Mouse (Mus musculus) kidney, postnatal 0 days (tissue): ENCODE data around the gene Mycbpap. TPM values are rescaled to one million over a fixed set of nuclear protein-coding genes. Genes with fewer than 3 reads are reported as not detected.

Source experiments
- ATAC-seq: fragments of 200-750 bp; cut with Nextera tagmentation; replicated peaks from 2 replicates; pipeline ENCODE4 v1.8.0; 2017; ENCODE audit warnings: low read depth, moderate number of reproducible peaks, moderate TSS enrichment, moderate library complexity; ENCODE audit not compliant: low FRiP score
- DNase-seq: peaks from one replicate; pipeline ENCODE4 v3.0.0-alpha.2; 2016; ENCODE audit warnings: low spot score
- H3K27ac ChIP-seq: fragments of 300-500 bp; sonication (generic); 2 replicates; pipeline ENCODE4 v1.5.1; 2014; ENCODE audit warnings: mild to moderate bottlenecking
- H3K27me3 ChIP-seq: fragments of 300-500 bp; sonication (generic); 2 replicates; pipeline ENCODE4 v1.6.1; 2014; ENCODE audit warnings: low read length, mixed read lengths; ENCODE audit not compliant: insufficient read depth
- H3K36me3 ChIP-seq: fragments of 300-500 bp; sonication (generic); 2 replicates; pipeline ENCODE4 v1.6.1; 2014; ENCODE audit warnings: low read length, mixed read lengths; ENCODE audit not compliant: insufficient read depth
- H3K4me1 ChIP-seq: fragments of 300-500 bp; sonication (generic); replicated peaks from 2 replicates; pipeline ENCODE4 v1.6.1; 2014; ENCODE audit warnings: antibody characterized with exemption, low read length, mixed read lengths; ENCODE audit not compliant: insufficient read depth
- H3K4me2 ChIP-seq: fragments of 300-500 bp; sonication (generic); 2 replicates; pipeline ENCODE4 v1.6.1; 2014; ENCODE audit warnings: mild to moderate bottlenecking, low read length, moderate library complexity, mixed read lengths
- H3K4me3 ChIP-seq: fragments of 300-500 bp; sonication (generic); replicated peaks from 2 replicates; pipeline ENCODE4 v1.5.1; 2014; ENCODE audit warnings: low read depth, low read length
- H3K9ac ChIP-seq: fragments of 300-500 bp; sonication (generic); 2 replicates; pipeline ENCODE4 v1.6.1; 2014; ENCODE audit warnings: low read depth, low read length
- H3K9me3 ChIP-seq: fragments of 300-500 bp; sonication (generic); replicated peaks from 2 replicates; pipeline ENCODE4 v1.6.1; 2016; ENCODE audit warnings: low read length, inconsistent platforms, mixed read lengths
- CTCF ChIP-seq: IDR thresholded peaks from 2 replicates; pipeline ENCODE4 v1.5.1; 2016; ENCODE audit warnings: antibody characterized with exemption, low read depth, mild to moderate bottlenecking, moderate library complexity
- WGBS: fragments of 180-500 bp; shearing (Covaris S2); extraction: QIAGEN DNeasy Blood & Tissue Kit; methylation state at CpG from one replicate; pipeline ENCODE4 v1.1.7; 2014; 5-methylcytosine and 5-hydroxymethylcytosine counted together
- polyA plus RNA-seq: library from polyadenylated mRNA; unstranded; fragments of >200 nt; fragmentation: Nextera tagmentation; extraction: Ambion mirVana; gene quantifications from 2 replicates; pipeline ENCODE4 v1.2.1, GENCODE M21; 2015

Gene Mycbpap
- polyA plus RNA-seq, 1 experiment from 2014 or later: 3.2 TPM

DNA sequence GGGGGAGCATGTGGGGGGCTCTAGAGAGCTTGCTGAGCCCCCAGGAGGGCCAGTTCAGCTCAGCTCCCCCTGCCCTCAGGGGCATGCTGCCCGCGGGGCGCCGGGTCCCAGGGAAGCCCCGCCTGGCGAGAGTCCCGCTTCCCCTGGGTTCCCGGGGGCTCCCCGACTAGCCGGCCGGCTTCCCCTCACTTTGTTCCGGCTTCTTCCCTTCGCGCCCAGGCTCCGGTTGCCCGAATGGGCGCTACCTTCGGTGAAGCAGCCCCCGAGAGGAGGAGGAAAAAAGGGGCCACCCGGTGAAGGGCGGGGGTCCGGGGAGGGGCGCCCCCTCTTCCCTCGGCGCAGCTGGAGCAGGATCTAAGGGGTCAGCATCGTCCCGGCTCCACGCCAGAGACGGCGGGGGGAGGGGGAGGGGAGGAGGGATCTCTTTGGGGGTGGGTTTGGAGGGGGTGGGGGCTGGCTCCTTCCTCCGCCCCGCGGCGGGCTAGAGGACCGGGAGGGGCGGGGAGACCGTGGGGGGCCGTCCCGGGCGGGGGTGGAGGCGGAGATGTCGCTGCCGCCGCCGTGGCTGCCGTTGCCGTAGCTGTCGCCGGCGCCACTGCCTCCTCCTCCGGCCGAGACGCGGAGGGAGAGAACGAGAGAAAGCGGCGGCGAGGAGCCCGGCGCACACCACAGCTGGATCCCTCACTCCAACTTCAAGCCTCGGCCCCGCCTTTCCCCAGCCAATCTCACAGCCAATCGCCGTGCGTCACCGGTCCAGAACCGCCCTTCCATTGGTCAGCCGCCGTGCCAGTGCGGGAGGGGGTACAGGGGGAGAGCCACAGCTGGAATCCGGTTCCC lies 47.6 kb downstream of the Mycbpap start, which contains the start of gene Cacna1g:
Gene Cacna1g, minus strand, starts transcription at position 492 of the 837 bp plus-strand sequence.
- DNase-seq (peak; percentile 96), ATAC-seq (peak; percentile 84)
- H3K4me3 ChIP-seq: peak within 1 kb of the TSS; percentile 74
- peak within 1 kb of the TSS; percentile 86 for H3K4me2 ChIP-seq
- peak within 1 kb of the TSS; percentile 71 for H3K9ac ChIP-seq
- H3K9me3 ChIP-seq: no peaks in the 10 kb centered on the region
- H3K27me3 ChIP-seq: 0 out of 2 replicates have a peak, but pooled peaks cover 3% of the 10 kb centered on the region
- peaks cover 29% of the 10 kb centered on the region for H3K4me1 ChIP-seq
- no peaks in the 10 kb centered on the region for H3K36me3 ChIP-seq
- no peak for TF ChIP-seq CTCF
- under 1% methylated on average over 40 of the region's 71 CpGs for WGBS
- 0 out of 2 replicates have a peak within 1 kb of the TSS, but pooled peaks have one; percentile 64 for H3K27ac ChIP-seq

DNA sequence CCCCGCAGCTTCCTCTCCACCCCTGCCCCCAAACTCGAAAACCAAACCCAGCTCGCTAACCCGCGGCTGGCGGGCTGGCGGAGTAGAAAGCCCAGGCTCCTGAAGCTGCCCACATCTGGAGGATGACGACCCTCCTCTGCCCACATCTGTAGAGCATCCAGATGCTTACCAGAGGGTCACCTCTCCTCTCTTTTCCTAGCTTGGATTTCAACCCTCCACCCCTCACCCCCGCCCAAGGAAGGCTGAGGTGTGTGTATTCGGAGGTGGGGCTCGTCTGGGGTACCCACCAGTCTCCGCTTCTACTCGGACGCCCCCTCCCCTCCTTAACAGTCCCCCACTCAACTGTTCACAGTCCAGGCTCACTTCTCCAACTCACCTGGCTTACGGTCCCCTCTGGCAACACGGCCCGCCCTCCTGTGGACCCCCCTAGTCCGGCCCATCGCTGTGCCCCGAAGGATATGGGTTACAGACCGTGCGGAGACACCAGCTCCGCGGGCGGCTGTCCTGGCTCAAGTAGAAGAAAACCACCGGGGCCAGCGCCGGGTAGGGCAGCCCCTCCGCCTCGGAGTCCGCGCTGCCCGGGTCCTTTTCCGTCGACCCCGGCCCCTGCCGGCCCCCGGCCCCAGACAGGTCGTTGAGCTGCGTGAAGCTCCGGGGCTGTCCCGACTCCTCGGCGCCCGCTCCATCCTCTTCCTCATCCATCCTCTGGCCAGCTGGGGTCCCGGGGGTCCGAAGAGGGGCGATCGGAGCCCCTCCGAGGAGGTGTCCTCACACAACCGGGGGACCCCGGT lies 48.4 kb downstream of the Mycbpap start:
- Histone ChIP-seq H3K9ac (peak overlapping the region; percentile 71), H3K36me3 (no peaks in the 10 kb centered on the region), H3K27ac (0 out of 2 replicates have a peak overlapping the region, but pooled peaks have one; percentile 64), H3K27me3 (0 out of 2 replicates have a peak, but pooled peaks cover 3% of the 10 kb centered on the region), H3K4me1 (peaks cover 31% of the 10 kb centered on the region), H3K4me3 (peak overlapping the region; percentile 74), H3K9me3 (no peaks in the 10 kb centered on the region), H3K4me2 (peak overlapping the region; percentile 86)
- TF ChIP-seq CTCF: no peak
- WGBS: 1% methylated on average over 37 of the region's 52 CpGs
- DNase-seq: no peak
- 0 out of 2 replicates have a peak, but pooled peaks have one; percentile 6 for ATAC-seq

DNA sequence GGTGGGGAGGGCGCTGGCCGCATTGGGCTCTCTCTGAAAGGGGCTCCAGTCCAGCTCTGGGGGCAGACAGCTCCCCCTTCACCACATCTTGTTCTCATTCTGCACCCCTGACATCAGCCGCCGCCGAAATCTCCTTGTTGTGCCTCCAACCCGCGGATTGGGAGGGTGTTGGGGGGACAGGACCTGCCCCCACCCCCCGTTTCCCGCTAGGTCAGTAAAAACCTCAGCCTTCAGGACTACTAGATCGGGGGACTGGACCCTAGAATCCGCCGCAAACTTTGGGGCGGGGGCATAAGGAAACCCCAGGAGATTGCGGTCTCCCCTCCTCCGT lies 49.0 kb downstream of the Mycbpap start:
- Histone ChIP-seq H3K9me3 (no peaks in the 10 kb centered on the region), H3K36me3 (no peaks in the 10 kb centered on the region), H3K27me3 (0 out of 2 replicates have a peak, but pooled peaks cover 3% of the 10 kb centered on the region), H3K9ac (peak overlapping the region; percentile 71; the same call in 1 of the 2 replicates), H3K4me3 (peak overlapping the region; percentile 74), H3K27ac (no peak overlapping the region), H3K4me1 (peaks cover 35% of the 10 kb centered on the region), H3K4me2 (peak overlapping the region; percentile 86)
- TF ChIP-seq CTCF: no peak
- WGBS: 0% methylated on average over 15 of the region's 15 CpGs
- DNase-seq: no peak
- no peak for ATAC-seq

DNA sequence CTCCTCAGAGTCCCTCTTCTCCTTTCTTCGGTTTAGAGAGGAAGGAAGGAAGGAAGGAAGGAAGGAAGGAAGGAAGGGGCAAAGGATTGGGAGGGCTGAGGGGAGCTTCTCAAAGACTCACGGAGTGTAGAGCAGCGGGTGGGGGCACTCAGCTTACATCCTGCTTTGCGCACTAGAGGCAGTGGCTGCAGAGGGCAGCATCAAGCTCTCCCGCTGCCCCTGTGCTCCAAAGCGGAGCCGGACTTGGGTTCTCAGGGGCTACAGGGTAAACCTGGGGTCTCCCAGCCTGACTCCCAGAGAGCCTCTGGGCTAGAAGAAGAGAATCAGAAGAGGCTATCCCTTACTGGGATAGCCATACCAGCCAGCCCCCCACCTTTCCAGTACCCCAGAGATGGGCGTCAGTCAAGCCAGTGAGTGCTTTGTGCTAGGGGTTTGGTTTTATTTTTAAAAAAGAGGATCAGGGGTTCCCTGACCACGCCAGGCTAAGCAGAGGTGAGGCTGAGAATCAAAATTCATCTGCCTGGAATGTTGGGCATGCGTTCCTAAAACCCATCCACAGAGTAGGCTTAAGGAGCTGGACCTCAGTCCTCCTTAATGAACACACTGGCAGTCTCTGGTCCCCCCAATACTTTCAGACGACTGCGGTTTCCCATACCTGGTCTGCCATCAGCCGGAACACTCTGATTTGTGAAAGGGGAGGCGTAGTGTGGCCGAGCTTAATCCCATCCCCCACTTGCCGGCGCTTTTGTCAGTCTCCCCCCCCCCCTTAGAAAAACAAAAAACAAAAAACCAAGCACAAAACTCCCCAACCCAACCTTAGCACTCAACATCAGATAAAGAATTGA lies 49.6 kb downstream of the Mycbpap start:
- no peaks in the 10 kb centered on the region for H3K36me3 ChIP-seq
- 0 out of 2 replicates have a peak, but pooled peaks cover 3% of the 10 kb centered on the region for H3K27me3 ChIP-seq
- DNase-seq (no peak), ATAC-seq (no peak)
- peak overlapping the region; percentile 86 for H3K4me2 ChIP-seq
- H3K27ac ChIP-seq: no peak overlapping the region
- peaks cover 38% of the 10 kb centered on the region for H3K4me1 ChIP-seq
- peak overlapping the region; percentile 71; the same call in 1 of the 2 replicates for H3K9ac ChIP-seq
- 11% methylated on average over 17 of the region's 17 CpGs for WGBS
- TF ChIP-seq CTCF: peak; percentile 15; the same call in 1 of the 2 replicates
- no peaks in the 10 kb centered on the region for H3K9me3 ChIP-seq
- peak overlapping the region; percentile 74 for H3K4me3 ChIP-seq

DNA sequence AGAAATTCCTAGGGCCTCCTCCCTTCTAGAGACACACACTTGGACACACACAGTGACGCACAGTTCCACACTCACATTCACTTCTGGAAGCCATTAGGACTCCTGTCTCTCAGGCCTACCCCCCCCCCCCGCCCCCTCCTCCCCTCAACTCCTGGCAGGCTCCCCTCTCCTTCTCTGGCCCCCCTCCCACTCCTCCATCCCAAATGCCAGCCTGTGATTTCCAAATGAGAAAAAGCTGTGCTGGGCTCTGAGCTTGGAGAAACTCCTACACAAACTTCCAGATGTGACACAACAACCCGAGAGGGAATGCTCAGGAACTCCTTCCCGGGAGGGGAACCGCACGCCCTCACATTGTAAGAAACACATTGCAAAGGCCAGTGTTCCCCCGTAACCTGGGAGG lies 51.2 kb downstream of the Mycbpap start:
- H3K9me3 ChIP-seq: no peaks in the 10 kb centered on the region
- no peak for ATAC-seq
- no peak overlapping the region for H3K27ac ChIP-seq
- no peak for TF ChIP-seq CTCF
- H3K4me1 ChIP-seq: peaks cover 38% of the 10 kb centered on the region
- no peak overlapping the region for H3K4me2 ChIP-seq
- H3K36me3 ChIP-seq: no peaks in the 10 kb centered on the region
- 0 out of 2 replicates have a peak, but pooled peaks cover 2% of the 10 kb centered on the region for H3K27me3 ChIP-seq
- no peak overlapping the region for H3K4me3 ChIP-seq
- WGBS: 27% methylated on average over 7 of the region's 7 CpGs
- H3K9ac ChIP-seq: no peak overlapping the region
- peak; percentile 47 for DNase-seq
